Mouse (Mus musculus) kidney, embryonic 16.5 days (tissue): ENCODE measurements around the gene Smc1b. TPM values are rescaled to one million over a fixed set of nuclear protein-coding genes. Genes with fewer than 3 reads are reported as not detected.
A peak's percentile ranks its signal among the peaks of the same experiment; 100 is the strongest.

Source experiments
- ATAC-seq: fragments of 200-750 bp; cut with Nextera tagmentation; 2 replicates; pipeline ENCODE4 v1.8.0; 2017; ENCODE audit warnings: moderate TSS enrichment; ENCODE audit not compliant: low FRiP score, low TSS enrichment
- H3K27ac ChIP-seq: fragments of 300-500 bp; sonication (generic); 2 replicates; pipeline ENCODE4 v1.5.1; 2014; ENCODE audit warnings: low read length
- H3K27me3 ChIP-seq: fragments of 300-500 bp; sonication (generic); 2 replicates; pipeline ENCODE4 v1.6.1; 2014; ENCODE audit warnings: low read length, control low read depth, mixed read lengths; ENCODE audit not compliant: insufficient read depth
- H3K36me3 ChIP-seq: fragments of 300-500 bp; sonication (generic); 2 replicates; pipeline ENCODE4 v1.6.1; 2014; ENCODE audit warnings: low read length, control low read depth, mixed read lengths; ENCODE audit not compliant: insufficient read depth
- H3K4me1 ChIP-seq: fragments of 300-500 bp; sonication (generic); 2 replicates; pipeline ENCODE4 v1.6.1; 2014; ENCODE audit warnings: low read length, control low read depth, mixed read lengths; ENCODE audit not compliant: insufficient read depth
- H3K4me2 ChIP-seq: fragments of 300-500 bp; sonication (generic); replicated peaks from 2 replicates; pipeline ENCODE4 v1.6.1; 2014; ENCODE audit warnings: low read depth, low read length
- H3K4me3 ChIP-seq: fragments of 300-500 bp; sonication (generic); 2 replicates; pipeline ENCODE4 v1.5.1; 2014; ENCODE audit warnings: mild to moderate bottlenecking, low read length
- H3K9ac ChIP-seq: fragments of 300-500 bp; sonication (generic); replicated peaks from 2 replicates; pipeline ENCODE4 v1.6.1; 2014; ENCODE audit warnings: low read length
- H3K9me3 ChIP-seq: fragments of 300-500 bp; sonication (generic); 2 replicates; pipeline ENCODE4 v1.6.1; 2016; ENCODE audit warnings: low read length, control low read depth
- WGBS: fragments of 180-500 bp; shearing (Covaris S2); extraction: QIAGEN DNeasy Blood & Tissue Kit; methylation state at CpG from one replicate; pipeline ENCODE4 v1.1.7; 2014; 5-methylcytosine and 5-hydroxymethylcytosine counted together
- polyA plus RNA-seq: library from polyadenylated mRNA; unstranded; fragments of >200 nt; fragmentation: Nextera tagmentation; extraction: Ambion mirVana; gene quantifications from 2 replicates; pipeline ENCODE4 v1.2.1, GENCODE M21; 2015

The Smc1b gene
- 0.21 and 0.24 TPM in 2 replicates for polyA plus RNA-seq

DNA sequence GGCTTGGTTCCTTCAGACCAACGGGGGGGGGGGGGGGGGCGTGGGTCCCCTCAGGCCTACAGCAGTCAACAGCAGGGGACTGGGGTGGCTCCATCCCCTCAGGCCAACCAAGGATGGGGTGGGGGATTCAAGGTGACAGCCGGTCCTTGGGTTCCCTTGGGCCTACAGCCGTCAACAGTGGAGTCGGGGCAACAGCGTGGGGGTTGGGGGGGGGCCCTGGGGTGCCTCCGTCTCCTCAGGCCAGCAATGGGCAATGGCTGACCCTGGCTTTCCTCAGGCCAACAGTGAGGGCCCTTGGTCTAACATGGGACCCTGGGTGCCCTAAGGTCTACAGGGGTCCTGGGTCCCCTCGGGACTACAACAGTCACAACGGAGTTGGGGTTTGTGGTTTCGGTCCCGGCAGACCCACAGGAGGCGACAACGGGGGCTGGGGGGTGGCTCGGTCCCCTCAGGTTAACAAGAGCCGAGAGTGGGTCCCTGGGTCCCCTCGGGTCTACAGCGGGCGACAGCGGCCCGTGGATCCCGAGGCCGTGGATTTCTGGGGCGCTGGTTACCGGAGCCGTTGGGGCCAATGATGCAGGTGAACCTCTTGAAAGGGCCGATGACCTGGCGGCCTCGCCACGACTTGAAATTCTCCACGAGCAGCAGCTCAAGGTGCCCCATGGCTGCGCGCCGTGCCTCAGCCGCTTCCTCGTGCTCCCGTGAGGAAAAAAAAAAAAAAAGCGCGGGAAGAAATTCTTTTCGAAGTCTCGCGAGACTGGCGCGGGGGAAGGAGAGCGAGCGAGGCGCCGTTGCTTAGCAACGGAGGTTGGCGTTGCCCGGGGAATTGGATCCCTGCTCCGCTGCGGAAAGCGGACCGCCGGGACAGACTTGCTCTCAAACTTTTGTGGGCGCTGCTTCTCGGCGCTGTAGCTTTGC lies at the start of gene Smc1b, which contains the start of gene Ribc2:
Gene Smc1b (minus strand): TSS at position 690 of the 918 bp plus-strand sequence.
Gene Ribc2 (plus strand): TSS at position 804 of the 918 bp plus-strand sequence.
- no peak within 1 kb of the TSS for H3K27ac ChIP-seq
- peaks cover 4% of the 10 kb centered on the region; the same call in 1 of the 2 replicates for H3K9me3 ChIP-seq
- no peaks in the 10 kb centered on the region for H3K36me3 ChIP-seq
- WGBS, result 30% methylated on average over 56 of the region's 58 CpGs
- peak; percentile 49; the same call in 1 of the 2 replicates for ATAC-seq
- peak within 1 kb of the TSS; percentile 42 for H3K4me3 ChIP-seq
- H3K27me3 ChIP-seq, result 0 out of 2 replicates have a peak, but pooled peaks cover 4% of the 10 kb centered on the region
- peak within 1 kb of the TSS; percentile 26; the same call in 1 of the 2 replicates for H3K9ac ChIP-seq
- H3K4me1 ChIP-seq, result peaks cover 4% of the 10 kb centered on the region; the same call in 1 of the 2 replicates
- peak within 1 kb of the TSS; percentile 67 for H3K4me2 ChIP-seq

DNA sequence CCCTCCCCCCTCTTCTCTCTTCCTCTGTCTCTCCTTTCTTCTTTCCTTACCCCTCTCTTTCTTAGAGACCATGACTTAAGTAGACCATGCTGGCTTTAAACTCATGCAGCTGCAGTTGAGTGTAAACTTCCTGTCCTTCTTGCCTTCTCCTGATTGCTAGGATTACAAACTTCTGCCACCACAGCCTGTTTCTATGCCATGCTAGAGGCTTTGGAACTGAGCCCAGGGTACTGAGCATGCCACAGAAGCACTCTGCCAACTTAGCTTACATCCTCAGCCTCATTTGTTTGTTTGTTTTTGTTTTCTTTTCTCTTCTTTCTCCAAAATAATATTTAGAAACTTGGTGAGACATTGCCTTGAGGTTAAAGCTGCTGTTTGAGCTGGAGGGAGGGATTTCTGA lies 48.6 kb upstream of the Smc1b start:
- Histone ChIP-seq H3K4me1 (peaks cover 3% of the 10 kb centered on the region; the same call in 1 of the 2 replicates), H3K4me2 (no peak overlapping the region), H3K27me3 (no peaks in the 10 kb centered on the region), H3K4me3 (no peak overlapping the region), H3K9me3 (no peaks in the 10 kb centered on the region), H3K9ac (no peak overlapping the region), H3K27ac (peak overlapping the region; percentile 70; the same call in 1 of the 2 replicates), H3K36me3 (no peaks in the 10 kb centered on the region)
- ATAC-seq, result no peak

DNA sequence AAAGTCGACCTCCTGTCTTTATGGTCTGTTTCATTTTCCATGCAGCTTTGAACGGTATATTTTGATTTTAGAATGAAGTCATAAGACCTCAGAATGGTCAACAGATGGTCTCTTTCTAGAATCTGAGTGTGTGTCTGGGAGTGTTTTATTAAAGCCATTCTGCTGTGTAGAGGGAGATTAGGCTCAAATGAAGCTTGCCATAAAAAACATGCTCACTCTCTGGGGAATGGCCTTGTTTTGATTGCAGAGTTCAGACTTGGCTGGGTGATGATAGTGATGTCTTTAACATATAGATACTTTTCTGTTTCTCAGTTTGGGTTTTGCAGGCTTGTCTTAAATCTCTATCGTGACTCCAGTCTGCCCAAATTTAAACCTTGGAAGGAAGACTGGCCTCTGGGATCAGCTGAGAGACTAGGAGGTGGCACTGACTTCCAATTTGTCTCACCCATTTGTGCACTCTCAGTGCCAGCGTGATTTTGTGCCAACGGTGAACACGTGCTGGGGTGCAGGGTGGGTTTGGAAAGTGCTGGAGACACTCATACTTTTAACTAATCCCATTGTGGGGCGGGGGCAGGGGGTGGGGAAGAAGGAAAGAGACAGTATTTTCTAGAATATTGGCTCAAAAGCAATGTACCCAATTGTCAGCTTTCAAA lies 47.9 kb upstream of the Smc1b start:
- H3K4me2 ChIP-seq, result no peak overlapping the region
- peak; percentile 65; the same call in 1 of the 2 replicates for ATAC-seq
- H3K36me3 ChIP-seq, result no peaks in the 10 kb centered on the region
- H3K27ac ChIP-seq, result peak overlapping the region; percentile 70
- 59% methylated on average over 7 of the region's 7 CpGs for WGBS
- no peak overlapping the region for H3K9ac ChIP-seq
- H3K27me3 ChIP-seq, result no peaks in the 10 kb centered on the region
- no peak overlapping the region for H3K4me3 ChIP-seq
- H3K9me3 ChIP-seq, result no peaks in the 10 kb centered on the region
- peaks cover 3% of the 10 kb centered on the region; the same call in 1 of the 2 replicates for H3K4me1 ChIP-seq

DNA sequence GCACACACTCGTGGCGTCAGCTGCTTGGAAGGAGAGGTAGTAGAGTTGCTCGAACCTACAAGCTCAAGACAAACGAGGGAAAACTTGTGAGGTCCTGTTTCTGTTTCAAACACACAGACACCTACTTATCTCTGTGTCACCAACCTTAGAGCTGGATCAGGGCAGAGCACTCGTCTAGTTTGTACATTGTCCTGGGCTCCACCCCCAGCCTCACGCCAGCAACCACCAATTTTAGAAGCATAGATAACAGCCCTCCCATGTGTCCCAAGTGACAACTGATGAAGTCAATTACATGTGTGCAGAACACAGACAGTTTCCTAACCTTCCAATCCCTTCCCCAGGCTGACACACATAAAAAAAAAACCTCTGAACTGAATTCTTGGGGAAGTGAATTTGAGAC lies 46.4 kb upstream of the Smc1b start:
- H3K4me2 ChIP-seq, result no peak overlapping the region
- H3K27ac ChIP-seq, result no peak overlapping the region
- no peak for ATAC-seq
- H3K36me3 ChIP-seq, result no peaks in the 10 kb centered on the region
- no peak overlapping the region for H3K9ac ChIP-seq
- H3K4me3 ChIP-seq, result no peak overlapping the region
- WGBS, result 64% methylated on average over 6 of the region's 6 CpGs
- H3K4me1 ChIP-seq, result peaks cover 9% of the 10 kb centered on the region
- no peaks in the 10 kb centered on the region for H3K27me3 ChIP-seq
- no peaks in the 10 kb centered on the region for H3K9me3 ChIP-seq

DNA sequence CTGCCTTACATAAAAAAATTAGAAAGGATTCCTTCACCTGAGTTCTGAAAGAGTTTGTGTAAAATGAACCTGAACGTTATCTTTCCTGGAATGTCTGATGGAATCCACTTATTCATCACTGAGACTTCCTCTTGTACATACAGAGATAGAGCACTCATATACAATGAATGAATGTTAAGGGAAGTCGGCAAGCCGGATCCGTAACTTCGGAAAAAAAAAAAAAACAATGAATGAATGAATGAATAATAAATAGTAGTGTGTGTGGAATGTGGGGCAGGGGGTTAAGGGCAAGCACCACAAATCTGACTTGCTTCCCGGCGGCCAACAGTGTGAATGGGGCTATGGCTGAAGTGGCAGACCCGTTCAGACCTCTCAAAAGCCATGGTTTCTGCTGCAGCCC lies 45.8 kb upstream of the Smc1b start:
- peaks cover 12% of the 10 kb centered on the region for H3K4me1 ChIP-seq
- no peak overlapping the region for H3K27ac ChIP-seq
- no peaks in the 10 kb centered on the region for H3K9me3 ChIP-seq
- ATAC-seq, result no peak
- H3K9ac ChIP-seq, result no peak overlapping the region
- no peak overlapping the region for H3K4me3 ChIP-seq
- WGBS, result 66% methylated on average over 8 of the region's 8 CpGs
- H3K27me3 ChIP-seq, result no peaks in the 10 kb centered on the region
- no peak overlapping the region for H3K4me2 ChIP-seq
- no peaks in the 10 kb centered on the region for H3K36me3 ChIP-seq

DNA sequence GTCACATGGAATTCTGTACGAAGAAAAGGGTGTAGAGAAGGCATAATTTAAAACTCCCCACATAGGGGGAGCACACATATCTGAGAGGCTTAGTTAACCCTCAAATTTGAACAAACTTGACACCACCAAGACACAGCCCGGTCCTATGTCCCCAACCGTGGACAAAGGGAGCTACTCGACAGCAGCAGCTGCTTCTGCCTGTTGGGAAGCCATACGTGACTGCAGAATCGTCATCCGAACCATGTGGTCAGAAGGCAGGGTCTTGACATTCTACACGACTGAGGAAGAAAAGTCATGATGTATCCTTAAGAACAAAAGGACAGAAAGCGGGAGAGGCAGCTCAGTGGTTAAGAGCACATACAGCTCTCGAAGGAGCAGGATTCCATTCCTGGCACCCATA lies 42.3 kb upstream of the Smc1b start:
- 49% methylated on average over 10 of the region's 10 CpGs for WGBS

DNA sequence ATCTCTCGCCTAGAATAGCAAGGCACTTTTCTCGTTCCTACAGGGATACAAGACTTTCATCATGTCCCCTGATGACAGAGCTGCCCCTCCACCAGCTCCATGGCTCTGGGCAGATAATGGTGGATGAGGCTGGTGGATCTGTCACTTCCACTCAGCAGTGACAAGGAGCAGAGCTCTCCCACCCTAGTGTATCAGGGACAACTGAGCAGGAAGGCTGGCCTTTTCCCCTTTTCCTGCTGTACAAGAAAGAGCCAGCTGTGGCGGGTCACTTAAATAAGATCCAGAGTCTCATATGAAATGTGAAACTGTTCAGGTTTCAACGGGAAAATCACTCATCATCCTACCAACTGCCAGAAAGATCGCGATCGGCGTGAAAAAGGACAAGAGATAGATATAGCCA lies 41.7 kb upstream of the Smc1b start:
- Histone ChIP-seq H3K9ac (no peak overlapping the region), H3K36me3 (no peaks in the 10 kb centered on the region), H3K4me3 (no peak overlapping the region), H3K4me2 (no peak overlapping the region), H3K4me1 (peaks cover 9% of the 10 kb centered on the region), H3K27me3 (no peaks in the 10 kb centered on the region), H3K9me3 (no peaks in the 10 kb centered on the region), H3K27ac (peak overlapping the region; percentile 40)
- no peak for ATAC-seq
- 65% methylated on average over 8 of the region's 8 CpGs for WGBS

More for the DNA sequence above, 42.3 kb upstream of the Smc1b start:
- no peaks in the 10 kb centered on the region for H3K9me3 ChIP-seq
- peak overlapping the region; percentile 69 for H3K27ac ChIP-seq
- no peak overlapping the region for H3K9ac ChIP-seq
- peak; percentile 63; the same call in 1 of the 2 replicates for ATAC-seq
- 0 out of 2 replicates have a peak overlapping the region, but pooled peaks have one; percentile 12 for H3K4me2 ChIP-seq
- no peaks in the 10 kb centered on the region for H3K36me3 ChIP-seq
- H3K27me3 ChIP-seq, result no peaks in the 10 kb centered on the region
- no peak overlapping the region for H3K4me3 ChIP-seq
- H3K4me1 ChIP-seq, result peaks cover 9% of the 10 kb centered on the region

DNA sequence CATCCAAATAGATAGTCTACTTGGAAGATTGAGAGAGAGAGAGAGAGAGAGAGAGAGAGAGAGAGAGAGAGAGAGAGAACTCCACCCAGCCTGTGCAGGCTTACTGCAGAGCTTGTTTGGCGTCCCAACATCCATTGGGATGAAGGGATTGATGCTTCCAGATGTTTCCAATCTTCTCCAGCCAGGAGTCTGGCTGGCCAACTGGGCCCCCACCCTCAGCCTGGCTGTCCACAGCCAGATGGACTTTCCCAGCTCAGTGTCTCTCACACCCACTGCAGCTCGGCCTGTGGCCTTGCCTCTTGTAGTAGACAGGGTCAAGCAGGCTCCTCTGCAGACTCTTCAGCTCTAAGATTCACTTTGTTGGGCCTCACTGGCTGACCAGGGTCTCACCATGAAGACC lies 40.3 kb upstream of the Smc1b start:
- Histone ChIP-seq H3K27me3 (no peaks in the 10 kb centered on the region), H3K9me3 (no peaks in the 10 kb centered on the region), H3K36me3 (no peaks in the 10 kb centered on the region), H3K4me2 (no peak overlapping the region), H3K4me1 (peaks cover 11% of the 10 kb centered on the region), H3K9ac (no peak overlapping the region), H3K27ac (no peak overlapping the region), H3K4me3 (no peak overlapping the region)
- WGBS, result 38% methylated on average over 2 of the region's 2 CpGs
- peak; percentile 94 for ATAC-seq

DNA sequence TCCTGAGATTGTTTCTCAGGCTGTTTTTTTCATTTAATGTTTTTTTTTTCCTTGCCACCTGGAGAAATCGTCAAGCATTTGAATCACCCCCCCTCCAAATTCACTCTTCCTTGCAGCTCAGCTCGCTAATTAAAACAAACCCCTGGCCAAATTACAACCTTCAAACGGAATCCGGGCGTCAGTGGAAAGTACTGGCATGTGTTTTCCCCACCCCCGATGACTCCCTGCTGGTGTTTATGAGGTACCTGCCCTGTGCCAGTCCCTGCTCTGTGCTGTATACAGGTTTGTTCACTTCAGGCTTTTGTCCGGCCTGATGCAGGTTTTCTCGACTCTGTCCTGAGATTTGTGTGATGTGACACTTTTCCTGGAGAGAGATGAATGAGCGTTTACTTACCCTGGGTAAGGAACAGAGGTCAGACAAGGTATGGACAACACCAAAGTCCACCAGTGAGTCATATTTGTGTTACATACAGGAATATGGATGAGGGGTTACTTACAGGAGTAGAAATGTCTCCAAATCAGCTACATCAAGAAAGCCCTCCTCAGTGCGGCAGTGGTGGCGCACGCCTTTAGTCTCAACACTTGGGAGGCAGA lies 35.4 kb upstream of the Smc1b start:
- no peak overlapping the region for H3K4me2 ChIP-seq
- ATAC-seq, result no peak
- no peaks in the 10 kb centered on the region for H3K9me3 ChIP-seq
- WGBS, result 43% methylated on average over 12 of the region's 12 CpGs
- peaks cover 22% of the 10 kb centered on the region for H3K4me1 ChIP-seq
- H3K27ac ChIP-seq, result no peak overlapping the region
- H3K27me3 ChIP-seq, result no peaks in the 10 kb centered on the region
- no peak overlapping the region for H3K9ac ChIP-seq
- no peak overlapping the region for H3K4me3 ChIP-seq
- no peaks in the 10 kb centered on the region for H3K36me3 ChIP-seq
